Mouse (Mus musculus): ENCODE data around the gene Nptxr.

DNA sequence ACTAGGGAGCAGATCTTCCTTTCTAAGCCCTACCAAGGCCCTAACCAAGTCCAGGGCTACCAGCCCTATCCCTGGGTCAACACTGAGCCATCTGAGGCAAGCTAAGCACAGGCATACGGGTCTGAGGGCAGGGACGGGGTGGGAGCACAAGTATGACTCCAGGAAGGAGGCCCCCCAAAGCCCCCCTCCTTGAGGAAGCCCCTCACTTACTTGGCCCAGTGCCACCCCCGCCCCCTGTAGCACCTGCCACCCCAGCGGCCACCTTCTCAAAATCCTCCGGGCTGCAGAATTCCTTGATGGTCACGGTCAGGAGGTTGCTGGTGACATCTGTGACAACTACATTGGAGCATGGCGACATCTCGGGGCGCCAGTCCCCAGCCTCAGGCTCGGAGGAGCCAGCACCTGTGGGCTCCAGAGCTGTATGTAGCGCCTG, 23.2 kb upstream of the Nptxr start:
- TF ChIP-seq CTCF (IDR thresholded peaks at IDR 0.05; ENCODE audit: borderline replicate concordance, insufficient read depth, low read length) = no peak
- TF ChIP-seq POLR2A (IDR thresholded peaks at IDR 0.05; ENCODE audit: low read depth, low read length) = no peak

All from embryonic fibroblast, embryonic 13.5 days (primary cell).